Mouse (Mus musculus) right cerebral cortex, postnatal 4 days (tissue): ENCODE measurements at regions not wholly inside any gene's neighbourhood (a gene's known extent, or its start where the extent isn't known, plus 50 kb on each side); places are given as distances from the start of the nearest gene placed in this dataset.
"Not testable (repeated sequence)": the region's sequence is repeated elsewhere in the genome, so short reads cannot be mapped to it uniquely, and the experiment has no call there.

Experiments used
- DNase-seq: peaks from one replicate; pipeline ENCODE4 v3.0.0-alpha.2; 2022

- DNase-seq, result no peak
These were observed 153.0 kb upstream of the 1700012A03Rik start for GRCm38 (mm10) chr6:31897001-31897400.

GRCm38 (mm10) chr6:31895835-31896234 is 154.2 kb upstream of the 1700012A03Rik start:
- DNase-seq, result no peak

GRCm38 (mm10) chr6:31886931-31887330 is 163.1 kb upstream of the 1700012A03Rik start:
- no peak for DNase-seq

GRCm38 (mm10) chr6:31885196-31885595 is 164.8 kb upstream of the 1700012A03Rik start:
- not testable (repeated sequence) for DNase-seq

GRCm38 (mm10) chr6:31883726-31884125 is 166.3 kb upstream of the 1700012A03Rik start:
- DNase-seq, result peak; percentile 13

GRCm38 (mm10) chr6:31874616-31875015 is 175.4 kb upstream of the 1700012A03Rik start:
- DNase-seq, result no peak

- DNase-seq, result no peak
These were observed 176.1 kb upstream of the 1700012A03Rik start for GRCm38 (mm10) chr6:31873911-31874310.

GRCm38 (mm10) chr6:31871766-31872165 is 178.3 kb upstream of the 1700012A03Rik start:
- no peak for DNase-seq

GRCm38 (mm10) chr6:31861996-31862395 is 188.1 kb upstream of the 1700012A03Rik start:
- no peak for DNase-seq

- no peak for DNase-seq
These were observed 190.4 kb upstream of the 1700012A03Rik start for GRCm38 (mm10) chr6:31859621-31860020.

- DNase-seq, result no peak
These were observed 195.8 kb upstream of the 1700012A03Rik start for GRCm38 (mm10) chr6:31854261-31854660.

GRCm38 (mm10) chr6:31846319-31846718 is 203.7 kb upstream of the 1700012A03Rik start:
- DNase-seq, result no peak

- DNase-seq, result no peak
These were observed 204.4 kb upstream of the 1700012A03Rik start for GRCm38 (mm10) chr6:31845671-31846070.

GRCm38 (mm10) chr6:31840621-31841020 is 209.4 kb upstream of the 1700012A03Rik start:
- no peak for DNase-seq

- DNase-seq, result peak; percentile 17
These were observed 211.5 kb upstream of the 1700012A03Rik start for GRCm38 (mm10) chr6:31838588-31838987.

GRCm38 (mm10) chr6:31835795-31836194 is 214.3 kb upstream of the 1700012A03Rik start:
- no peak for DNase-seq

- DNase-seq, result no peak
These were observed 215.5 kb upstream of the 1700012A03Rik start for GRCm38 (mm10) chr6:31834503-31834902.

GRCm38 (mm10) chr6:31830610-31831009 is 219.4 kb upstream of the 1700012A03Rik start:
- DNase-seq, result no peak

GRCm38 (mm10) chr6:31823616-31824015 is 226.4 kb upstream of the 1700012A03Rik start:
- DNase-seq, result no peak

GRCm38 (mm10) chr6:31822186-31823085 is 227.6 kb upstream of the 1700012A03Rik start:
- DNase-seq, result no peak

GRCm38 (mm10) chr6:31821621-31822020 is 228.4 kb upstream of the 1700012A03Rik start:
- DNase-seq, result no peak

- no peak for DNase-seq
These were observed 232.4 kb upstream of the 1700012A03Rik start for GRCm38 (mm10) chr6:31817640-31818039.

- DNase-seq, result no peak
These were observed 238.2 kb upstream of the 1700012A03Rik start for GRCm38 (mm10) chr6:31811890-31812289.
